Mouse (Mus musculus) adrenal gland, adult 8-10 months (tissue): ENCODE measurements at regions not wholly inside any gene's neighbourhood (a gene's known extent, or its start where the extent isn't known, plus 50 kb on each side); places are given as distances from the start of the nearest gene placed in this dataset.

Experiments
- DNase-seq: peaks from one replicate; pipeline ENCODE4 v3.0.0; 2022

DNA sequence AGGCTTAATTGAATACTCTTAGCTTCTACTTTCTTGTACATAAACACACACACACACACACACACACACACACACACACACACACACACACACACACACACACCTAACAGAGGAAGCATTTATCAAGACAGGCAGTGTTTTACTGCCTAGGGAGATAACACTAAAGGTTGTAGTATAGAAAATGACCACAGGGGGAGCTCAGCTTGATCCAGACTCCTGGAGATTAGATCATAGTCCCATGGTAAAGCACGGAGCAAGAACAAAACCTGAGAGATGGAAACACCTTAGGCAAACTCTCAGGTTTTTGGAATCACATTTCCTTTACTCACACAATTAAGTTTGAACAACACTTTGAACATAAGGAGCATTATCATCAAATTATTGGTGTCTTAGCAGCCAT lies 302.5 kb upstream of the Rnf219 start:
- DNase-seq, result no peak

DNA sequence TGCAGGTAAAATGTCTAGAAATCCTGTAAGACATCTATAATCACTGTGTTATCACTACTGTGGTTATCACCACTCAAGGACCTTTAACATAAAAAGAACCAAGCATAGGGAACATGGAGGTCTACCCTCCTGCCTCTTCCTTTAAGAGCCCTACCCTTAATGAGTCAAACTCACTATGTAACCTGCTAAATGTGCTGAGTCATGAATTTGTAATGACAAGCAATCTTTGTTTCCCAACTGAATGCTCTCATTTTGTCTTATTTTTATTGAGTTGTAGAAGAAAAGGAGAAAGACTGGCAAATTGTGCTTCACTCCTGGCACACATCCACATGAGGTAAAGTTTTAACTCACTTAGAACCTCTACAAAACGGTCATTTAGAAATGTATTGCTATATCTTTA lies 301.8 kb upstream of the Rnf219 start:
- no peak for DNase-seq

DNA sequence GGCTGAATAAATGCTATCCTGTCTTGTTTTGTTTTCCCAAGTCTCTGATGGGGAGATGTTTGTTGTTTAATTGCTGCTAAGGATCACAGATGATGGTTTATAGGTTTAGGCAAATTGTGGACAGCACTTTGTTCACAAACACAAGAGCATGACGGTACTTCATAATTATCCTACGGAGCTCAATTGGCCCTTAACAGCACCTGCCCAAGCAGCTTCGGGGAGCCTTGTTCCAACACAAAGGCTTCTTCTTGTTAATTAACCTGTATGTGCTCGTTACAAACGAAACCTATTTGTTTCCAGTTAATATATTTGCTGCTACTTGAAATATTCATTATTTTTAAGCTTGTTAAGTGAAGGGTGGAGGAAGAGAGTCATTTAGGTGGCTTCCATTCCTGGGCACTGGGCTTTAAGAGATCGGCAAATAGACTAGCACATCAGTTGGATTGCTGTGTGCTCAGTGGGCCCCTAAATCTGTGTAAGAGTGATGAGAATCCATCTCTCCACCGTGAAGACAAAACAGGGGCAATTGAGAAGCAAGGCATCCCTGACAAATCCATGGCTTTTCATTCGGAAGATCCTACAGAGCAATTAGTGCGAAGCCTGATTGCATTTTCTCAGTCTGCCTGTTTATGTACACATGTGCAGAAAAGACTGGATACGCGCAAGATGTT lies 299.6 kb upstream of the Rnf219 start:
- no peak for DNase-seq

DNA sequence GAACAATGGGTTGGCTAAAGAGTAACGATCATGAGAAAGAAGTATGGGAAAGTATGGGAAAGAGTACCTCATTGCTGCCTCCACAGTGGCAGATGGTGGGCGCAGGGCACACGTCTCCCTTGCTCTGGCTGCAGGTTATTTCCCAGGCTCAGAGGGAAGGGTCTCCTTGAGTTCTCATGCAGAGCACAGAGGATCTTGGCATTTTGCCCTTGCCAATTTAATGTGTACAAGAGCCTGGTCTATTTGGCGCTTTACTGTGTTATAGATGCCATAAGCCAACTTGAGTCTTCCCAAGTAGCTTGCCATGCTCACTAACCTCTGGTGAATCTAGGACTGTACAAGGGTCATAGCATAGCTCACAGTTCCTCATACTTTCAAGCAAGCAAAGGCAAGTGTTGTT lies 296.7 kb upstream of the Rnf219 start:
- no peak for DNase-seq

DNA sequence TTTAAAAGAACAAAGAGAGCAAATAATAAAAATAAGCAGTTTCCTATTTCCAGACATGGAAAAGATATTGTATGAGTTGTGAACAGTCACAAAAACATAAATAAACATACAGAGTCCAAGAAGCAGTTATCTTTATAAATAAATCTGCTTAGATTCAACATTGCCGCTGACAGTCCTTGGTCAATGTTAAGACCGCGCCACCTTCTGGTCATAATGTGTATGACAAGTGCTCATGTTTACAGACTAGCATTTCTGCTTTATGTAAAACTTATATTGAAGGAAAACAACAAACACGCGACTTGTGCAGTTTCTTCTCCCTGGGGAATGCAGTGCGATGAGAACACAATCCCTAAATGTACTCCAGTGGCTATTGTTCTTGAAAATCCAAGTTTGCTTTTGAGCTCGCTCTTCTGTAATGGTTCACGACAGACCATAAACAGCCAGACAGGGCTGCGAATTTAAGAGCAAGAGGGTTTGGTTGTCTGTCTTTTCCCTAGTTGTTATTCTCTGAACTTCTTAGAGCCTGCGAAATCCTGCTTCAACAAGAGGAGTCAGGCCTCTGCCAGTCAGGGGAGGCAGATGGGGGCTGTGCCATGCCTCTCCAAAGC lies 291.6 kb upstream of the Rnf219 start:
- peak; percentile 18 for DNase-seq

DNA sequence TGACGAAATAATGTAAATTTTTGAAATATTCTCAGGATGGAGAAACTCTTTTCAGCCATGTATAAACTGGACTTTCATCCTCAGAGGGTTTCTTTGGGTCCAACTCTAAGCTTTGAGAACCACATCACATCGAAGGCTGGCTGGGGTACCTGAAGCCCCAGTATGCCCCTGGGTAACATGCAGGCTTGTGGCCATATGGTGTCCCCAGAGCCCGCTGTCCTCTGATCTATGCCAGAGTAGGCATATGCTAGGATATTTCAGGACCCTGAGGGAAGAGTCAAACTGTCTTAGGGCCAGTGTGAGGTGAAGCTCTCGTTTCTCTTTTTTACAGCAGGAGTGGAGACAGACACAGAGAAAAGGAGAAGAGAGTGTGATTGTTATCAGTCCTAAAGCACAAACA lies 289.6 kb upstream of the Rnf219 start:
- no peak for DNase-seq

DNA sequence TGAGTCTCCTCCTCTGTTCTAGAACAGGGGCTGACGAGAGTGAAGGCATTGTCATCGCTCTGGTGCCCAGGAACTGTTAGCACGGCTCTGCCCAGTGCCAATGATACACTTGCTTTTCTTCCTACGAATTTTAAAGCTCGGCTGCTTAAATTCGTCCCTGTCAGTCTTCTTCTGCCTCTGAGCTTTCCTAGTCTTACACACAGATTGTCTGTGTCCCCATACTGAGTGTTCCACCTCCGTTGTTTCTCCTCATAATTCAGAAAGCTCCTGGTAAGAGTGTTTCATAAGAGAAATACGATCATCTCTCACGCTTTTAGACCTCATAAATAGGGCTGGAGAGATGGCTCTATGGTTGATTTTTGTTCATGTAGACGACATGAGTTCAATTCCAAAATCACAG lies 282.9 kb upstream of the Rnf219 start:
- DNase-seq, result no peak

DNA sequence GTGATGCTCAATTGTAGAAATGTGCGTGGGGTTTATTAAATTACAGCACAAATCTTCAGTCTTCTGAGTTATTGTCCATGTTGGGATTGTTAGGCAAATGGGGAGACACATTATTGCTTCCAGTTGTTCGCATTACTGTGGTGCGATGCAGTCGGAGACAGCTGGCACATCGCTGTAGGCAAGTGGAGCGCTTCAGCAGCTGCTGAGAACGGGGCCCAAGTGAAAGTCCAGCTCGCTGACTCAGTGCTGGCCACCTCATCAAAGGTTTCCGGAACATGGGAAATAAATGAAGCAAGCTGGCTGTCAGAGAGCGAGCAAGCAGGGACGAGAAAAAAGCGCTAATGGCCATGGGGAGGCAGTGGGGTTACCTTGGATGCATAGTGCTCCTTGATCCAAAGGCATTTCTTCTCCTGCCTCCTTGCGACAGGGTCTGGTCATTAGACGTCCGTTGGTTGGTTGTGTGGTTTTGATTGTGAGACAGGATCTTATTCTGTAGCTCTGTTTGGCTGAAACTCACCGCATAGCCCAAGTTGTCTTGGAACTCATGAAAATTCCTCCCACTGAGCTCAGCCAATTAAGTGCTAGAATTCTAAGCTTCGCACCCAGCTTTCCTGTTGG lies 274.0 kb upstream of the Rnf219 start:
- no peak for DNase-seq

DNA sequence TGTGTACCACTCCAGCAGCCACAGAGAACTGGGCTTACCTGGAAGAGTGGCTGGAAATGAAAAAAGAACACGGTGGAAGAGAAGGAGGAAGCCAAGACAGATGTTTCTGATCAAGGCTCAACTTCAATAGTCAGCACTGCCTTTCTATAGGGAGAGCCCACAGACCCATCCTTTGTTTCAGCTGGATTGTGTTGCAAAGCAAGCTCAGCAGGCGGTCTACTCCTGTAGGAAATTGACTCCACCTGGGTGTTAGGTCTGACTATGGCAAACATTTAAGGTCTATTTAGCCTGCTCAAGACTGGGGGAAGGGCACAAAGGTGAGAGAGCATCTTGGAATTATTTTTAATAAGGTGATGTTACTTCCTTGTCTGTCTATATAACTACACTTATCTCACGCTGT lies 266.9 kb upstream of the Rnf219 start:
- no peak for DNase-seq

DNA sequence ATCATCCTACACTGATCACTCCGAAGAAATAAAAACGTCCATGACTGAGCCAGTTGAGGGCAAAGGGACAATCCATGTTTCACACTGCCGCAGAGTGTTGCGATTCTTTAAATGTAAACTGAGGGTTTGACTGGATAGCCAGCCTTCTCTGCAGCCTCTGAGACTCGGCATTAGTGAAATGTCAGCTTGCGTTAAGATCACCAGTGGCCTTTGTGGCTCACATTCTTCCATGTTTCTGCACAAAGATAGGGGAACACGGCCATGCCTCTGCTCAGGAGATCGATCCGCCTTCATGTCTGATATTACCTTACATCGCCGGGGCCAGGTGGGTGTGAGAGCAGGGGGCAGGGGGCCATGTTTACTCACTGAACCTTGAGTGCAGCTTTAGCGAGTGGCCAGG lies 262.6 kb upstream of the Rnf219 start:
- DNase-seq, result no peak

DNA sequence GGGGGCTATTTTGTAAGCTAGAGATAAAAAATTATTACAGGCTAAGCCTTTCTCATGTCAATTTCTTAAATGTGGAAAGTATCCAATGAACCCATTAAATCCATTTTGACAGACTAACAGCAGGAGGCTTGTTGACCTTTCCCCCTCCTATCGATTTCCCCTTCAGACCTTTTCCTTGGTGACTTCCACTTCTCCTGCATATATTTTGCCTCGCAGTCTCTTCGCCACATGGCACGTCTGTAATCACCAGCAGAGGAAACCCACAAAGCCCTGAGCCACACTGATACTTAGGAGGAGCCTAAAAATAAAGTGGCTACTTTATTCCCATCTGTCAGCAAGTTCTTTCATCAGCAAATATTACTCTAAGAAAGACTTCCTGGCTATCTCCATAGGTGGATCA lies 247.5 kb upstream of the Rnf219 start:
- DNase-seq, result no peak

DNA sequence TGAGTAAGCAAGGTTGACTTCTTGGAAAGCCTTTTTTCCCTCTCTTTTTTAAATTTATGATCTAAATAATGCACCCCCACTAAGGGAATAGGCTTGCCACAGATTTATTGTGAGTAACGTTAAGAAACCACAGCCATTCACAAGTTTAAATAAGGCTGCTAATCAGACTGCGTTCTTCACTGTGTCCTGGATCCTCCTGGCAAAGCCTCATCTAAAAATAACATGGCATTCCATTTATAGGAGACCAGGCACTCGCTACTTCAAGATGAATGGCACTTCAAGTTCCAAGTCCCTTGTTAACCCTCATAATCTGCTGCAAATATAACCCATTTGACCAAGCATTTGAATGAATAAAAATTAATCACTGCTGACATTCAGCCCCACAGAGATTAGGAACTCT lies 211.8 kb upstream of the Rnf219 start:
- DNase-seq, result no peak

DNA sequence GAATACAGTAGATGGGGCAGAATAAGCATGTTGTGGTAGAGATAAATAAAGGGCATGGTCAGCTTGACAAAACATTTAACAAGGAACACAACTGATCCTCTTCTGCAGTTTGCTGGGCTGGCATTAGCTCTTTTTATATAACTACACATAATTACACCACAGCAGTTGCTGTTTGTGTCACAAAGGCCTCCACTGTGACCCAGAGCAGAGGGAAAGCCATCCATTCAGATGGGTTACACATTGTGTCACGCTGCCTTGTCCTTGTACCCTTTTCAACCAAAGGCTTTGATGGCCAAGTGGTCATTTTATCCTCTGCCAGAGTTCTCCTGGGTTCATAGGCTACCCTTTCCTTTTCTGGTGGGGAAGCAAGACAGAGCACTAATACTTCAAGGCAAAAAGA lies 209.6 kb upstream of the Rnf219 start:
- peak; percentile 52 for DNase-seq

DNA sequence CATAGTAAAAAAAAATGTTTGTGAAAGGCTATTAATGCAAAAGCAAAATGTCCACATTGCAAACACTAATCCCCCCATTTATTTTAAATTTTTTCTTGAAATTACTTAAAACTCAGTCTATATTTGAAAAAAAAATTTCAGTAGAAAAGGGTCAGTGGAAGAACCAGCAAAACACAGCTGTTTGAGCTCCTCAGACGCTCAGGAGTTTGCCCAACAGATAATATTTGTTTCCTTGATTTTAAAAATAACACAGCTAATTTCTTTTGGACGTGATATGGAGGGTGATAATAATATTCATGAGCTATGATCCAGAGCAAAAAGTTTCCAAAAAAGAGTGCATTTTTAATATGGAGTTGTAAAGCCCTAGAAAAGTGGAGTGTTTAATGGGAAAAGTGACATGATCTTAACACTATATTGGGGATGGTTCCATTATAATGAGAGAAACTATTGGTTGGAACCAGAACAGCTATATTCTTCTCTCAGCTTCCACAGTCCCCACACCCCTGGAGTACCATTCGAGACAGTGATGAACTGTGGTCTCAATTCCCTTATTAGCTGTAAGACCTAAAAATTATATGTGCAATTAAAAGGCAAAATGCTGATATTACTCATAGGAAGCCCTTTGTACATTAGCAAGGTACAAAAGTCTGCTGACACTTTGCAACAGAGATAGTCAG lies 209.0 kb upstream of the Rnf219 start:
- DNase-seq, result no peak

DNA sequence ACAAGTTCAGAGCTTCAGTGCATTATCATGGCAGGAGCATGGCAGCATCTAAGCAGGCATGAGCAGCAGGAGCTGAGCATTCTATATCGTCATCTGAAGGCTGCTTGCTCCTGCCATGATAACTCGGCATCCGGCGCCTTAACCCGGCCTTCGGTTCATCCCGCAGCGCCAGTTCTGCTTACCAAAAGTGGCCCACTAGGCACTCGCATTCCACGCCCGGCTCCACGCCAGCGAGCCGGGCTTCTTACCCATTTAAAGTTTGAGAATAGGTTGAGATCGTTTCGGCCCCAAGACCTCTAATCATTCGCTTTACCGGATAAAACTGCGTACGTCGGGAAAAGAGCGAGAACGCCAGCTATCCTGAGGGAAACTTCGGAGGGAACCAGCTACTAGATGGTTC lies 193.2 kb upstream of the Rnf219 start:
- peak; percentile 74 for DNase-seq

DNA sequence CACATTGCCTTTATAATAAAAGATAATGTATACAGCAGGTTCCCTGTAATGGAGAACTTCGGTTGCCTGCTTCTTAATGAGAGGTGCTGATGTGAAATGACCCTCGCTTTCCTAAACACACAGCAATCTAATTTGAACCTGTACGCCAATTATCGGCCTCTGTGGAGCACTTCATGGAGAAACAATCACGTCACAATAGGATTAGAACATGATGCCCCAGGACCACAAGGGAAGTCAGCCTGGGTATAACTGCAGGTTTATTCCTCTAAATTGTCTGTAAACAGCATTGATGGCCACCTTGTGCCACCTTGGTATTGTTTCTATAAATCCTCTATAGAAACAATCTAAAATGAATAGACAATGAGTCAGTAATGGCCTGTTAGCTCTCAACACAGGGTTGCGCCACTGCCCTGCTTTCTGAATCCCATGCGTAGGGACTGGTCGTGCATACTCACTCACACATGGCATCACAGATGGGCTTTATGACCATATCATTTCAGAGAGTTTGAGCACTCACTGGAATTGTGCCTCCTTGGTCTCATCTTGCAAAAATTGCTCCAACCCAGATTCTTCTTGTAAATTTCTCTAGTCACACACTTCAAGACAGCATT lies 179.9 kb upstream of the Rnf219 start:
- no peak for DNase-seq

DNA sequence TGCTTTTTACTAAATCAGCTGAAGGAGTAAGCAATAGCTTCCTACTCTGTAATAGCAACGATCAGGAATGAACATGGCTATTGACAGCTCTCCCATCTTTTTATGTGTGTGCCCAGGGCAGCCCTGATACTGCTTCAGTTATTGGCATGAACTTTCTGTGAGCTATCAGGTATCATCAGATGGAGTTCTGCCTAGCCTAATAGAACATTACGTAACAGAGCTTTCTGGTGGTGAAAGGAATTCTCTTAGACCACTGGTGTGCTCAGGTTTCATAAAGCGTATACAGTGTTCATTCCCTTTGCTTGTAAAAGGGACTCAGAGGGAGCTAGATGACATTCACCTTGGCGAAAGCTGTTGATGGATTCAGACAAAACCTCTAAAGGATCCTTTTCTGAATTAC lies 176.5 kb upstream of the Rnf219 start:
- DNase-seq, result no peak

DNA sequence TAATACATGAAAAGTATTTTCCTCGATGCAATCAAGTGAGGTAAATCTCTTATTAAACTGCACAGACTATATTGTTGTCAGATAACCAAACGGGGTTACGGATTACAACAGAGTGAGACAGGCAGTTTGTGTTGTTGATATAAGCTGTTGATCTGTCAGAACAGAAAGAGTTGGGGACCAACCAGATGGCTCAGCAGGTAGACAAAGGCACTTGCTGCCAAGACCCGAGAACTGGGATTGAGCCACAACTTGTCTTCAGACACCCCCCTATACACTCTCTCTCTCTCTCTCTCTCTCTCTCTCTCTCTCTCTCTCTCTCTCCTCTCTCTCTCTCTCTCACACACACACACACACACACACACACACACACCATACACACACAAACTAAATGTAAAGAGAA lies 172.7 kb upstream of the Rnf219 start:
- DNase-seq, result no peak

DNA sequence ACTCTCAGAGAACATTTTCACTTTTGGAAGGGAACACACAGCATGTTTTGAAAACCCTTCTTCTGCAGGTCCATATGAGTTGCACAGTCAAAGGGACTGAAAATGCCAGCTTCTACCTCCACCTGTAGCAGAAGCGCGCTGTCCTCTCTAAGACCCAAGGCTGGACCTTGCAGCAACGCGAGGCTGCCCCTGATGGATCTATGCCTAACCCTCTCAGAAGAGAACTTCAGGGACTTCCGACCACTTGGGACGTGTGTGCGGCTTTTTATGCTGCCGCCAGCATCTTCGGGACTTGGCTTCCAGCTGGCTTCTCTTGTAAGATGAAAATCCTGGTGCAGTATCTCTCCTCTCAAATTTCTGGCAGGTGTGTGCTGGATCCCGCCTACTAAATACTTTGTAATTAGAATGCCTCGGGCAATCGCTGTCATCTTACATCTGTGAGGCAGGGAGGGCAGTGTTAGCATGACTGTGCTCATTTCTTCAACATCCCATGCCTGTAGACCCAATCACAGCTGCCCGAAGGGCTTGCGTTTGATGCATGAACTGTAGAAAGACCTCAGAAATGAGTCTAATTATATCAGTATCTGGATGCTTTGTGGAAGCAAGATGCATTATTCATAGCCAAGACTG lies 171.8 kb upstream of the Rnf219 start:
- no peak for DNase-seq

DNA sequence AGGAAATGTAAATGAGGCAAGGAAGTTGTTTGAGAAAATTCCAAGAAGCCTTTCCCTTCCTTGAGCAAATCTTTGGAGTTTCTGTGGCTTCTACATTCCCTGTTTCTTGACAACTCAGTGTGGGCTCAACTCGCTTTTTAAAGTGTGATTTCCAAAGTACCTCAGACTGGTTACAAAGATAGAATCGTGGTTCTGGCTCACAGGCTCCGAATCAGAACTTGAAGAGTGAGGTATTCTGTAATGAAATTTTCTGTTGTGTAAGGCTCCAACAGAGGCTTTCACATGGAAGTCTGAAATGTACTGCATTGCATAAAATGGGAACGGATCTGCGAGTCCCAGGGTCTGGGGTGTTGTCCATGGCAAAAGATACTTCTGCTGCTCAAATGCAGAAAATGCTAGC lies 170.2 kb upstream of the Rnf219 start:
- no peak for DNase-seq

DNA sequence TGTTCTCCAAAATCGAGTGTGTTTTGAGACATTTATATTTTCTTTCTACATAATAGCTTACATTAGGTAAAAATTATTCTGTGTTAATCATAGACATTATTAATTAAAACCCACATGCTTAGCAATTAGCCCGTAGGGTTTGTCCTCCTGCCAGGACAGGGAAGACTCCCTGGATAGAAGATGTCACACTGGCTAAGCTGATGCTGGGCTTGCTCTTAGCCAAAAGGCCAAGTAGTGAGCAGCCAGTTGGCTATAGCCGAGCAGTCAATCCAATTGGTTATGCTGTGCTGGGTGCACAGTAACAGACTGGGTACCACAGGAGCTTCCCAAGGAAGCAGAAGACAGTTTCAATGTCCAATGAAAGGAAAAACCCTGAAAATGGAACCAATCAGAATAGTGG lies 166.0 kb upstream of the Rnf219 start:
- DNase-seq, result no peak

DNA sequence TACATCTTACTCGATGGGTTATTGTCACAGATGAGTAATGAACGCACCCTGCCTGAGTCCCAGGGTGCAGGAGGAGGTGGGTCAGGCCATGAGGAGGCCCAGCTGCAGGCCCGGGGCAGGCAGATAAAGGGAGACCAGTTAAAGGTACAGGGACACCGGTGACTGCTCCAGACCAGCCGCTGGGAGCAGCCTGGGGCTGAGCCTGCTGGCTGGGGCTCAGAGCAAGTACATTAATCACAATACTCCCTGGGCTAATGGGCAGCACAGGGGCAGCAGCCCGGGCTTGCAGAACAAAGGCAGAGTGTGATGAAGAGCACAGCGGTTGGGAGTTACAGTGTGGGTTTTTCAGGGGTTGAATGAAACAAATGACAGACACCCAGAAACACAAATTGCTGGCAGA lies 154.4 kb upstream of the Rnf219 start:
- DNase-seq, result no peak

DNA sequence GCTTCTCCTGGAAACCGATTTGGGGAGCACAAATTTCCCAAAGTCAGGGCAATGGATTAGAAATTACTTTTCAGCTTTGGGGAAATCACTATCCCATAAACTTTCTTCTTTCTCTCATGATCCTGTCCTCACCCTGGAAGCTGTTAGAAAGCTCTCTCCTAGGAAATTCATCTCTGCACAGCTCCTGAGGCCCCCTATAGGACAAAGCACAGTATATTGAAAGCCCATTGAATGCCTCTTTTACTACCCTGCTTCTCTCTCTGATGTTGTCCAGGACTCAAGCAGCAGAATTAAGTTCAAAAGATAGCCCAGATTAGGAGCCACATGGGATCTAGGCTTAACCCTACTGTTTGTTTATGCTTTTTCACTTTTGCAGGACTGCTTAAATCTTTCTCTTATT lies 139.3 kb upstream of the Rnf219 start:
- no peak for DNase-seq
